Mouse (Mus musculus) ES-E14 (cell line): ENCODE data around the gene Ppm1l.

Source experiments
- CHD2 ChIP-seq: IDR thresholded peaks from 2 replicates; pipeline ENCODE4 v1.6.1; 2014; ENCODE audit warnings: mild to moderate bottlenecking, low read depth, low read length, inconsistent platforms
- HCFC1 ChIP-seq: IDR thresholded peaks from 2 replicates; pipeline ENCODE4 v1.6.1; 2012; ENCODE audit warnings: low read length, inconsistent platforms, borderline replicate concordance; ENCODE audit not compliant: insufficient read depth
- ZC3H11A ChIP-seq: IDR thresholded peaks from 2 replicates; pipeline ENCODE4 v1.6.1; 2012; ENCODE audit warnings: low read depth, mild to moderate bottlenecking, inconsistent platforms, low read length, borderline replicate concordance
- ZNF384 ChIP-seq: IDR thresholded peaks from 2 replicates; pipeline ENCODE4 v1.6.1; 2012; ENCODE audit warnings: low read depth, low read length, inconsistent platforms

GRCm38 (mm10) chr3:69479937-69480336 lies 163.3 kb downstream of the Ppm1l start:
- TF ChIP-seq ZC3H11A (no peak), HCFC1 (no peak), CHD2 (no peak), ZNF384 (no peak)
